Mouse (Mus musculus): ENCODE data around the gene Dnaaf1. TPM values are rescaled to one million over a fixed set of nuclear protein-coding genes. Genes with fewer than 3 reads are reported as not detected.

Dnaaf1 gene
- polyA plus RNA-seq, 1 experiment, result 0.70 TPM

GRCm38 (mm10) chr8:119547019-119547691 lies 27.9 kb upstream of the Dnaaf1 start:
- Histone ChIP-seq H3K4me3 (replicated peaks; ENCODE audit: control insufficient read depth, low read depth, low read length) (no peak overlapping the region), H3K27ac (ENCODE audit: control insufficient read depth, insufficient read depth, low read depth, low read length, poor library complexity) (no peak overlapping the region), H3K4me1 (ENCODE audit: control insufficient read depth, insufficient read depth, low read length) (no peaks in the 10 kb centered on the region)
- no peak for TF ChIP-seq CTCF (IDR thresholded peaks at IDR 0.05; ENCODE audit: control insufficient read depth, insufficient read depth, low read length)
- TF ChIP-seq POLR2A (IDR thresholded peaks at IDR 0.05; ENCODE audit: borderline replicate concordance, control insufficient read depth, low read depth, low read length), result no peak
- WGBS, result 88% methylated on average over 18 of the region's 18 CpGs

DNA sequence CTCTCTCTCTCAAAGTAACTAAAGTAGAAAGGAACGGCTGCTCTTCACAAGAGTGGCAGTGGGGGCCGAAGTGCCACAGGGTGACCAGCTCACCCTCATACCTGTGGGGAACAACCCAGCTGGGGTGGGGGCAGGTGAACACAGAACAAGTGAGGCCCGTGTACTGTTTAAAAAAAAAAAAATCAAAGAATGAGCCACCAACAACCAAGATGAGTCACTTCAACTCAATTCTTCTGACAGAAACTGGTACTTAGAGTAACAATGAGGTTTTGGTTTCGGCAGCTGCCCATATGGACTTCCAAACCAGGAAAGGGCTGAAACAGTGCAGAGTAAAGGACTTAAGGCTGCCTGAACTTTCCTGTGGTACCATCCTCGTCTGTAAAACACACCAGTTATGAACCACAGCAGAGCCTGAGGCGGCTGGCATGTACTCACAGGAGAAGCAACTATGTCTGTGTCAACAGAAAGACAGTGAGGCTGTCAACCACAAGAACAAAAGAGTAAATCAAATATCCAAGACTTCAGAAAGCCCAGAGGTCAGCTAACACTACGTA lies 26.4 kb upstream of the Dnaaf1 start:
- Histone ChIP-seq H3K27ac (ENCODE audit: control insufficient read depth, insufficient read depth, low read depth, low read length, poor library complexity) (no peak overlapping the region), H3K4me1 (ENCODE audit: control insufficient read depth, insufficient read depth, low read length) (peaks cover 1% of the 10 kb centered on the region; the same call in 1 of the 2 replicates), H3K4me3 (replicated peaks; ENCODE audit: control insufficient read depth, low read depth, low read length) (no peak overlapping the region)
- no peak for TF ChIP-seq CTCF (IDR thresholded peaks at IDR 0.05; ENCODE audit: control insufficient read depth, insufficient read depth, low read length)
- no peak for TF ChIP-seq POLR2A (IDR thresholded peaks at IDR 0.05; ENCODE audit: borderline replicate concordance, control insufficient read depth, low read depth, low read length)
- WGBS, result 73% methylated on average over 7 of the region's 7 CpGs

- TF ChIP-seq CTCF (IDR thresholded peaks at IDR 0.05; ENCODE audit: control insufficient read depth, insufficient read depth, low read length), result no peak
- TF ChIP-seq POLR2A (IDR thresholded peaks at IDR 0.05; ENCODE audit: borderline replicate concordance, control insufficient read depth, low read depth, low read length), result no peak
- no peak overlapping the region for H3K27ac ChIP-seq (ENCODE audit: control insufficient read depth, insufficient read depth, low read depth, low read length, poor library complexity)
- H3K4me3 ChIP-seq (replicated peaks; ENCODE audit: control insufficient read depth, low read depth, low read length), result no peak overlapping the region
- H3K4me1 ChIP-seq (ENCODE audit: control insufficient read depth, insufficient read depth, low read length), result peaks cover 1% of the 10 kb centered on the region; the same call in 1 of the 2 replicates
- WGBS, result 66% methylated on average over 2 of the region's 2 CpGs
Observed at GRCm38 (mm10) chr8:119552967-119553366, 22.1 kb upstream of the Dnaaf1 start.

- no peak overlapping the region for H3K27ac ChIP-seq (ENCODE audit: control insufficient read depth, insufficient read depth, low read depth, low read length, poor library complexity)
- H3K4me3 ChIP-seq (replicated peaks; ENCODE audit: control insufficient read depth, low read depth, low read length), result no peak overlapping the region
- WGBS, result 86% methylated on average over 6 of the region's 6 CpGs
- peaks cover 1% of the 10 kb centered on the region; the same call in 1 of the 2 replicates for H3K4me1 ChIP-seq (ENCODE audit: control insufficient read depth, insufficient read depth, low read length)
- TF ChIP-seq POLR2A (IDR thresholded peaks at IDR 0.05; ENCODE audit: borderline replicate concordance, control insufficient read depth, low read depth, low read length) (no peak), CTCF (IDR thresholded peaks at IDR 0.05; ENCODE audit: control insufficient read depth, insufficient read depth, low read length) (no peak)
Observed at GRCm38 (mm10) chr8:119555861-119556260, 19.2 kb upstream of the Dnaaf1 start.

GRCm38 (mm10) chr8:119557132-119557531 lies 17.9 kb upstream of the Dnaaf1 start:
- TF ChIP-seq POLR2A (IDR thresholded peaks at IDR 0.05; ENCODE audit: borderline replicate concordance, control insufficient read depth, low read depth, low read length), result no peak
- no peak for TF ChIP-seq CTCF (IDR thresholded peaks at IDR 0.05; ENCODE audit: control insufficient read depth, insufficient read depth, low read length)
- Histone ChIP-seq H3K4me1 (ENCODE audit: control insufficient read depth, insufficient read depth, low read length) (peaks cover 1% of the 10 kb centered on the region; the same call in 1 of the 2 replicates), H3K4me3 (replicated peaks; ENCODE audit: control insufficient read depth, low read depth, low read length) (peak overlapping the region; percentile 25), H3K27ac (ENCODE audit: control insufficient read depth, insufficient read depth, low read depth, low read length, poor library complexity) (no peak overlapping the region)
- 39% methylated on average over 9 of the region's 9 CpGs for WGBS

DNA sequence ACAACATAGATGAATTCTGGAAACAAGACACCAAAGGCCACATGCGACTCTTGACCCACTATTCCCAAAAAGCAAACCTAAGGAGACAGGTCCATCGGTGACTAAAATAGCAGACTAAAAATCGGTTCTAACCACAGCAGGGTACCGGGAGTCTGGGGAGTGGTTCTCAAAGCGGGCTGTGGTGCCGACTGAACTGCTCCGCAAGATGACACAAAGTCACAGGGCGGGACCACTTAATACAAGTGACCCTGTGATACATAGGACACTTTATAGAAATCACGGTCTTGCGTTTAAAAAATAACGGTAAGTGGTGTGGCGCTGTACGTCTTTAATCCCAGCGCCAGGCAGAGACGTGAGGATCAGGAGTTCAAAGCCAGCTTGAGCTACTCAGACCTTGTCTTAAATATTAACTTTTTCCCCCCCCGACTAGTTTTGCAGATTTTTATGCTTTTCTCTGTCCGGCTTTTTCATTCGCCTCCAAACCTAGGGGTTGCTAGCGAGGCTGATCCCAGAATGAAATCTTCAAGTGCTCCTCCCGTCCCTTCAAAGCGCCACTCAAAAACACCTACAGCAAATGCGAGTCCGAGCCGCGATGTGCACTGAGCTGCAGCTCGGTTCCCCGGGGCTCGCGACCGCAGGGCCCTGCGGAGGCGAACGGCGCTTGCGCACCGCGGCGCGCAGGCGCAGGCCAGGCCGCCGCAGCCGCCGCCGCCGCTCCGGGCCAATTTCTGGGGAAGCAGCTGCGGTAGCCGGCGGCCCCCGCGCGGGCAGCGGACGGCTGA lies 17.0 kb upstream of the Dnaaf1 start:
- 0 out of 2 replicates have a peak, but pooled peaks have one; percentile 33 for TF ChIP-seq POLR2A (IDR thresholded peaks at IDR 0.05; ENCODE audit: borderline replicate concordance, control insufficient read depth, low read depth, low read length)
- TF ChIP-seq CTCF (IDR thresholded peaks at IDR 0.05; ENCODE audit: control insufficient read depth, insufficient read depth, low read length), result no peak
- peaks cover 1% of the 10 kb centered on the region; the same call in 1 of the 2 replicates for H3K4me1 ChIP-seq (ENCODE audit: control insufficient read depth, insufficient read depth, low read length)
- WGBS, result under 1% methylated on average over 55 of the region's 55 CpGs
- peak overlapping the region; percentile 98 for H3K27ac ChIP-seq (ENCODE audit: control insufficient read depth, insufficient read depth, low read depth, low read length, poor library complexity)
- H3K4me3 ChIP-seq (replicated peaks; ENCODE audit: control insufficient read depth, low read depth, low read length), result peak overlapping the region; percentile 99

- WGBS, result 3% methylated on average over 62 of the region's 63 CpGs
- no peak for TF ChIP-seq CTCF (IDR thresholded peaks at IDR 0.05; ENCODE audit: control insufficient read depth, insufficient read depth, low read length)
- 0 out of 2 replicates have a peak, but pooled peaks have one; percentile 44 for TF ChIP-seq POLR2A (IDR thresholded peaks at IDR 0.05; ENCODE audit: borderline replicate concordance, control insufficient read depth, low read depth, low read length)
- Histone ChIP-seq H3K4me1 (ENCODE audit: control insufficient read depth, insufficient read depth, low read length) (no peaks in the 10 kb centered on the region; the same call in 1 of the 2 replicates), H3K4me3 (replicated peaks; ENCODE audit: control insufficient read depth, low read depth, low read length) (peak within 1 kb of the TSS; percentile 99), H3K27ac (ENCODE audit: control insufficient read depth, insufficient read depth, low read depth, low read length, poor library complexity) (peak within 1 kb of the TSS; percentile 98)
Observed at GRCm38 (mm10) chr8:119558603-119559401, 16.2 kb upstream of the Dnaaf1 start, which contains the start of gene Mbtps1. Gene Mbtps1, minus strand, starts transcription at chr8:119558735.

Data from bone marrow, adult 2 months (tissue).